Mouse (Mus musculus) ES-Bruce4 (cell line): ENCODE measurements around the gene Ctsc.

Experiments
- CTCF ChIP-seq: IDR thresholded peaks from one replicate; pipeline ENCODE4 v1.8.1; 2011; ENCODE audit warnings: low read depth, low read length
- EP300 ChIP-seq: IDR thresholded peaks from 2 replicates; pipeline ENCODE4 v1.6.1; 2011; ENCODE audit warnings: low read depth, low read length; ENCODE audit not compliant: insufficient read depth

DNA sequence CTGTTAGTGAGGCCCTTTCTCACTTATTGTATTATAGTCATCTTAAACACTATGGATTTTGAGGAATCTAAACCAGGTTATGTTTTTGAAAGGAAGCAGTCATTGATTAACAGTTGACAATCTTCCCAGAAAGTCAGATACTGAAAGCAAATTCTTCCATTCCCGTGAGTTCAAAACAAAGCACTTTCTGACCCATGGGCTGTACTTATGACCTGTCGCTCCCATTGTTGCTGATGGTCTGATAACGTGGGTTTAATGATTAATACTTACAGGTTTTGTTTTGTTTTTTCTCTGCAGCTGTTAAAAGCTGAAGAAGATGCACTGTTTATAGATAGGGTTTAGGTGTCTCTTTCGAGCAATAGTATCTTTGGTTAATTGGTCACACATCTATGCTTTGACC lies 27.9 kb downstream of the Ctsc start:
- TF ChIP-seq CTCF (no peak), EP300 (no peak)
